Mouse (Mus musculus) embryonic facial prominence, embryonic 11.5 days (tissue): ENCODE results near the gene Irf3. TPM values are rescaled to one million over a fixed set of nuclear protein-coding genes. Genes with fewer than 3 reads are reported as not detected.

ENCODE experiments used
- microRNA-seq: library from miRNA; unstranded; fragments of <30 nt; microRNA quantifications from one replicate; pipeline ENCODE4, GENCODE M21; 2016; ENCODE audit warnings: borderline number of aligned reads
- polyA plus RNA-seq: library from polyadenylated mRNA; unstranded; fragments of >200 nt; fragmentation: Nextera tagmentation; extraction: Ambion mirVana; gene quantifications from 2 replicates; pipeline ENCODE4 v1.2.1, GENCODE M21; 2014

Gene Irf3
- polyA plus RNA-seq, 1 experiment from 2014 or later = 62.4 TPM

Small RNAs within 50 kb of the gene (microRNA-seq; reads per million reads assigned to microRNA genes)
- not detected for gene Mir7054

Other genes with a start within 250 kb of the Irf3 start
- gene Vrk3, start 249.2 kb upstream of the Irf3 start, polyA plus RNA-seq = 32.3 and 38.0 TPM in 2 replicates
- 3.3 and 3.6 TPM in 2 replicates for gene Zfp473, start 246.6 kb upstream of the Irf3 start, polyA plus RNA-seq
- gene Nup62, start 181.6 kb upstream of the Irf3 start, polyA plus RNA-seq = 66.9 and 72.6 TPM in 2 replicates
- gene Il4i1, start 181.3 kb upstream of the Irf3 start, polyA plus RNA-seq = 0.52 and 1.9 TPM in 2 replicates
- gene Atf5, start 181.0 kb upstream of the Irf3 start, polyA plus RNA-seq = 2.9 and 3.1 TPM in 2 replicates
- gene Akt1s1, start 148.7 kb upstream of the Irf3 start, polyA plus RNA-seq = 32.4 and 42.5 TPM in 2 replicates
- 55.1 and 75.1 TPM in 2 replicates for gene Tbc1d17, start 148.6 kb upstream of the Irf3 start, polyA plus RNA-seq
- 21.6 and 25.3 TPM in 2 replicates for gene Pnkp, start 140.5 kb upstream of the Irf3 start, polyA plus RNA-seq
- 350 and 370 TPM in 2 replicates for gene Ptov1, start 127.9 kb upstream of the Irf3 start, polyA plus RNA-seq
- gene Med25, start 104.9 kb upstream of the Irf3 start, polyA plus RNA-seq = 44.5 and 50.3 TPM in 2 replicates
- gene Fuz, start 101.6 kb upstream of the Irf3 start, polyA plus RNA-seq = 11.8 and 13.2 TPM in 2 replicates
- gene Ap2a1, start 68.2 kb upstream of the Irf3 start, polyA plus RNA-seq = 70.1 and 70.3 TPM in 2 replicates
- 0.21 TPM in 1 of 2 replicates, not detected in the other for gene Tsks, start 54.4 kb upstream of the Irf3 start, polyA plus RNA-seq
- gene Cpt1c, start 22.8 kb upstream of the Irf3 start, polyA plus RNA-seq = 14.3 and 17.1 TPM in 2 replicates
- gene Prmt1, start 11.1 kb upstream of the Irf3 start, polyA plus RNA-seq = 289 and 293 TPM in 2 replicates
- 69.9 and 71.7 TPM in 2 replicates for gene Bcl2l12, start 1.1 kb downstream of the Irf3 start, polyA plus RNA-seq
- gene Scaf1, start 18.7 kb downstream of the Irf3 start, polyA plus RNA-seq = 40.0 and 41.1 TPM in 2 replicates
- gene Rras, start 20.3 kb downstream of the Irf3 start, polyA plus RNA-seq = 18.5 and 23.9 TPM in 2 replicates
- gene Prr12, start 55.2 kb downstream of the Irf3 start, polyA plus RNA-seq = 10.9 and 11.8 TPM in 2 replicates
- 59.2 and 63.8 TPM in 2 replicates for gene Nosip, start 64.8 kb downstream of the Irf3 start, polyA plus RNA-seq
- 17.9 and 20.3 TPM in 2 replicates for gene Prrg2, start 65.0 kb downstream of the Irf3 start, polyA plus RNA-seq
- gene Rcn3, start 94.6 kb downstream of the Irf3 start, polyA plus RNA-seq = 221 and 234 TPM in 2 replicates
- 12.6 TPM in 2 replicates for gene Fcgrt, start 106.2 kb downstream of the Irf3 start, polyA plus RNA-seq
- 1,561 and 1,602 TPM in 2 replicates for gene Rps11, start 126.8 kb downstream of the Irf3 start, polyA plus RNA-seq
- 1,418 and 1,436 TPM in 2 replicates for gene Rpl13a, start 131.1 kb downstream of the Irf3 start, polyA plus RNA-seq
- 0.20 TPM in 1 of 2 replicates, not detected in the other for gene Gm45713, start 138.6 kb downstream of the Irf3 start, polyA plus RNA-seq
- gene Flt3l, start 138.8 kb downstream of the Irf3 start, polyA plus RNA-seq = 0.52 and 0.67 TPM in 2 replicates
- 102 and 104 TPM in 2 replicates for gene Pih1d1, start 156.7 kb downstream of the Irf3 start, polyA plus RNA-seq
- 32.3 and 39.1 TPM in 2 replicates for gene Aldh16a1, start 156.9 kb downstream of the Irf3 start, polyA plus RNA-seq
- 1.1 and 1.6 TPM in 2 replicates for gene Slc17a7, start 166.3 kb downstream of the Irf3 start, polyA plus RNA-seq
- gene Gfy, start 181.9 kb downstream of the Irf3 start, polyA plus RNA-seq = 0.52 and 0.81 TPM in 2 replicates
- gene Pth2, start 183.3 kb downstream of the Irf3 start, polyA plus RNA-seq = not detected in 2 replicates
- gene Ccdc155, start 207.2 kb downstream of the Irf3 start, polyA plus RNA-seq = 0.41 and 0.42 TPM in 2 replicates
- gene Dkkl1, start 214.5 kb downstream of the Irf3 start, polyA plus RNA-seq = 1.8 and 2.3 TPM in 2 replicates
- 276 and 285 TPM in 2 replicates for gene Tead2, start 218.1 kb downstream of the Irf3 start, polyA plus RNA-seq
- 0.86 and 1.1 TPM in 2 replicates for gene Cd37, start 241.5 kb downstream of the Irf3 start, polyA plus RNA-seq
- gene Slc6a16, start 243.4 kb downstream of the Irf3 start, polyA plus RNA-seq = 0.21 TPM in 1 of 2 replicates, not detected in the other